Mouse (Mus musculus): Measurements from ENCODE around the gene Btbd9. TPM values are rescaled to one million over a fixed set of nuclear protein-coding genes. Genes with fewer than 3 reads are reported as not detected.
A peak's percentile ranks its signal among the peaks of the same experiment; 100 is the strongest.

Btbd9 gene
- total and polyA plus RNA-seq, 2 experiments from 2014 or later = 30.3 to 31.0 TPM

DNA sequence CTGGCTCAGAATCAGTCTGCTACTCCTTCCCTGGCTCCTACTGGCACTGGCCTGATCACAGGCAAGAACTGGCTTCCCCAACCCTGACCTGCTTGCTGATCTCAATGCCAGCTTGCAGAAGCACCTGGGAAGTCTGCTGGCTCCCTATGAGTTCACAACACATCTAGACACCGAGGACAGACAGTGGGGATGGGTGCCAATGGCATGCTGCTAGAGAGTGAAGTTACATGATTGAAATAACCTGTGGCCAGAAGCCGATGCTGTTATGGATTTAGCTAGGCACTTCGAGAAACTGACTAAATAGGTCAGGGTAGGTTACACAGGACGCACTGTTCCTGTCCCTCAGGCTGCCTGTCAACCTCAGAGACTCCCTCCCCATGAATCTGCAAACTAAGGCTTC lies 335.6 kb downstream of the Btbd9 start:
- ATAC-seq (ENCODE audit: insufficient read depth, low read depth) (no peak), DNase-seq (ENCODE audit: low spot score) (no peak)
- Histone ChIP-seq H3K4me2 (ENCODE audit: low read depth, low read length) (no peak overlapping the region), H3K4me3 (ENCODE audit: low read depth, low read length) (no peak overlapping the region), H3K4me1 (ENCODE audit: control insufficient read depth, insufficient read depth) (peaks cover 43% of the 10 kb centered on the region), H3K9ac (replicated peaks; ENCODE audit: low read depth, low read length) (no peak overlapping the region), H3K9me3 (replicated peaks; ENCODE audit: control insufficient read depth, low read length) (no peaks in the 10 kb centered on the region), H3K27me3 (ENCODE audit: control insufficient read depth, insufficient read depth, low read length) (no peaks in the 10 kb centered on the region), H3K27ac (ENCODE audit: low read depth) (0 out of 2 replicates have a peak overlapping the region, but pooled peaks have one; percentile 9), H3K36me3 (replicated peaks; ENCODE audit: control insufficient read depth, insufficient read depth, low read length) (no peaks in the 10 kb centered on the region)
- WGBS = 64% methylated on average over 4 of the region's 4 CpGs
- TF ChIP-seq CTCF (IDR thresholded peaks at IDR 0.05; ENCODE audit: low read depth) = no peak
- TF ChIP-seq EP300 (IDR thresholded peaks at IDR 0.05; ENCODE audit: low read depth) = no peak

- no peak overlapping the region for H3K4me3 ChIP-seq (ENCODE audit: low read depth, low read length)
- H3K36me3 ChIP-seq (replicated peaks; ENCODE audit: control insufficient read depth, insufficient read depth, low read length) = no peaks in the 10 kb centered on the region
- H3K9me3 ChIP-seq (replicated peaks; ENCODE audit: control insufficient read depth, low read length) = no peaks in the 10 kb centered on the region
- DNase-seq (ENCODE audit: low spot score) (no peak), ATAC-seq (ENCODE audit: insufficient read depth, low read depth) (no peak)
- H3K27ac ChIP-seq (ENCODE audit: low read depth) = no peak overlapping the region
- 59% methylated on average over 5 of the region's 5 CpGs for WGBS
- H3K27me3 ChIP-seq (ENCODE audit: control insufficient read depth, insufficient read depth, low read length) = no peaks in the 10 kb centered on the region
- H3K4me1 ChIP-seq (ENCODE audit: control insufficient read depth, insufficient read depth) = peaks cover 31% of the 10 kb centered on the region
- H3K4me2 ChIP-seq (ENCODE audit: low read depth, low read length) = no peak overlapping the region
- H3K9ac ChIP-seq (replicated peaks; ENCODE audit: low read depth, low read length) = no peak overlapping the region; the same call in 1 of the 2 replicates
- TF ChIP-seq CTCF (IDR thresholded peaks at IDR 0.05; ENCODE audit: low read depth) (no peak), EP300 (IDR thresholded peaks at IDR 0.05; ENCODE audit: low read depth) (no peak)
Measured at GRCm38 (mm10) chr17:30239458-30239857, 336.8 kb downstream of the Btbd9 start.

DNA sequence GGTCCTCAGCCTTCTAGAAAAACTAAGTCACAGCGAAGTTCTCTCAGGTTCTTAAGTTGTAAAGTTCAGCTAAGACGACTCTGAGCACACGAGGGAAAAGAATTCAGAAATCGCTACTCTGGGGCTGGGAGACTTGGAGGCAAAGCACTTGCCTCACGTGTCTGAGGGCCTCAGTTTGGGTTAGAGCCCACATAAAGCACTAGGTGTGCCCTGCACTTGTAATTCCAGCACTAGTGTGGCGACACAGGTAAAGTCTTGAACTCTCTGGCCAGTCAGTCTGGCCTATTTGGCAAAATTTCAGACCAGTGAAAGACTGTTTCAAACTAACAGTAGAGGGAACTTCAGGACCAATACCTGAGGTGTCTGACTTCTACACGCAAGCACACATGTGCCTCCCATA lies 338.7 kb downstream of the Btbd9 start:
- Histone ChIP-seq H3K4me3 (ENCODE audit: low read depth, low read length) (no peak overlapping the region), H3K27me3 (ENCODE audit: control insufficient read depth, insufficient read depth, low read length) (no peaks in the 10 kb centered on the region), H3K4me1 (ENCODE audit: control insufficient read depth, insufficient read depth) (peaks cover 21% of the 10 kb centered on the region), H3K9ac (replicated peaks; ENCODE audit: low read depth, low read length) (no peak overlapping the region), H3K27ac (ENCODE audit: low read depth) (no peak overlapping the region), H3K9me3 (replicated peaks; ENCODE audit: control insufficient read depth, low read length) (no peaks in the 10 kb centered on the region), H3K4me2 (ENCODE audit: low read depth, low read length) (no peak overlapping the region), H3K36me3 (replicated peaks; ENCODE audit: control insufficient read depth, insufficient read depth, low read length) (no peaks in the 10 kb centered on the region)
- no peak for ATAC-seq (ENCODE audit: insufficient read depth, low read depth)
- TF ChIP-seq CTCF (IDR thresholded peaks at IDR 0.05; ENCODE audit: low read depth) (no peak), EP300 (IDR thresholded peaks at IDR 0.05; ENCODE audit: low read depth) (no peak)
- DNase-seq (ENCODE audit: low spot score) = no peak
- WGBS = 90% methylated on average over 7 of the region's 7 CpGs

DNA sequence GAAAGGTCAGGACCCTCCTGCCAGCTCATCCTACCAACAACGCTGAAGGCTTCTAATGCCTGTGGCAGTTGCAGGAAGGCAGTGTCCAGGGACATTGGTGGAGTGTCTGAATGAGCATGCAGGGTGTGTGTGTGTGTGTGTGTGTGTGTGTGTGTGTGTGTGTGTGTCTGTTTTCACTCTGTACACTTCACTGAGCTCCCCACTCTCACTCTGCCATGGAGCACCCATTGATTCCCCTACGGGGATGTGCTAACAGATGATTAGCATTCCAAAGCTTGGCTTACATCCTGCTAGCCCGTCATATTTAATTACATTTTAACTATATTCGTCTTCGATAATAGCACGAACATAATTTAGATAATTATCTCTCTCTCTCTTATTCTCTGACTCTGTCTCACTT lies 339.7 kb downstream of the Btbd9 start:
- 82% methylated on average over 6 of the region's 6 CpGs for WGBS
- no peak overlapping the region for H3K9ac ChIP-seq (replicated peaks; ENCODE audit: low read depth, low read length)
- no peaks in the 10 kb centered on the region for H3K27me3 ChIP-seq (ENCODE audit: control insufficient read depth, insufficient read depth, low read length)
- no peaks in the 10 kb centered on the region for H3K36me3 ChIP-seq (replicated peaks; ENCODE audit: control insufficient read depth, insufficient read depth, low read length)
- no peak for TF ChIP-seq EP300 (IDR thresholded peaks at IDR 0.05; ENCODE audit: low read depth)
- no peak for TF ChIP-seq CTCF (IDR thresholded peaks at IDR 0.05; ENCODE audit: low read depth)
- DNase-seq (ENCODE audit: low spot score) (no peak), ATAC-seq (ENCODE audit: insufficient read depth, low read depth) (no peak)
- no peaks in the 10 kb centered on the region for H3K9me3 ChIP-seq (replicated peaks; ENCODE audit: control insufficient read depth, low read length)
- H3K4me1 ChIP-seq (ENCODE audit: control insufficient read depth, insufficient read depth) = peaks cover 21% of the 10 kb centered on the region
- no peak overlapping the region for H3K27ac ChIP-seq (ENCODE audit: low read depth)
- H3K4me3 ChIP-seq (ENCODE audit: low read depth, low read length) = no peak overlapping the region
- no peak overlapping the region for H3K4me2 ChIP-seq (ENCODE audit: low read depth, low read length)

GRCm38 (mm10) chr17:30235380-30235779 lies 340.9 kb downstream of the Btbd9 start:
- 22% methylated on average over 4 of the region's 4 CpGs for whole genome bisulfite sequencing
- Histone ChIP-seq H3K27ac (ENCODE audit: low read depth) (no peak overlapping the region), H3K4me1 (ENCODE audit: control insufficient read depth, insufficient read depth) (peaks cover 15% of the 10 kb centered on the region), H3K9me3 (replicated peaks; ENCODE audit: control insufficient read depth, low read length) (no peaks in the 10 kb centered on the region), H3K4me2 (ENCODE audit: low read depth, low read length) (no peak overlapping the region), H3K36me3 (replicated peaks; ENCODE audit: control insufficient read depth, insufficient read depth, low read length) (no peaks in the 10 kb centered on the region), H3K4me3 (ENCODE audit: low read depth, low read length) (no peak overlapping the region), H3K27me3 (ENCODE audit: control insufficient read depth, insufficient read depth, low read length) (no peaks in the 10 kb centered on the region), H3K9ac (replicated peaks; ENCODE audit: low read depth, low read length) (no peak overlapping the region)
- ATAC-seq (ENCODE audit: insufficient read depth, low read depth) = no peak
- TF ChIP-seq CTCF (IDR thresholded peaks at IDR 0.05; ENCODE audit: low read depth) (no peak), EP300 (IDR thresholded peaks at IDR 0.05; ENCODE audit: low read depth) (no peak)
- DNase-seq (ENCODE audit: low spot score) = no peak

GRCm38 (mm10) chr17:30232698-30233097 lies 343.6 kb downstream of the Btbd9 start:
- no peak for ATAC-seq (ENCODE audit: insufficient read depth, low read depth)
- WGBS = 68% methylated on average over 4 of the region's 4 CpGs
- no peaks in the 10 kb centered on the region for H3K4me1 ChIP-seq (ENCODE audit: control insufficient read depth, insufficient read depth)
- H3K4me3 ChIP-seq (ENCODE audit: low read depth, low read length) = no peak overlapping the region
- no peaks in the 10 kb centered on the region for H3K27me3 ChIP-seq (ENCODE audit: control insufficient read depth, insufficient read depth, low read length)
- no peak overlapping the region for H3K27ac ChIP-seq (ENCODE audit: low read depth)
- H3K9ac ChIP-seq (replicated peaks; ENCODE audit: low read depth, low read length) = no peak overlapping the region
- H3K36me3 ChIP-seq (replicated peaks; ENCODE audit: control insufficient read depth, insufficient read depth, low read length) = no peaks in the 10 kb centered on the region
- no peak overlapping the region for H3K4me2 ChIP-seq (ENCODE audit: low read depth, low read length)
- no peak for DNase-seq (ENCODE audit: low spot score)
- H3K9me3 ChIP-seq (replicated peaks; ENCODE audit: control insufficient read depth, low read length) = no peaks in the 10 kb centered on the region
- TF ChIP-seq EP300 (IDR thresholded peaks at IDR 0.05; ENCODE audit: low read depth) (no peak), CTCF (IDR thresholded peaks at IDR 0.05; ENCODE audit: low read depth) (peak; percentile 44)

All from heart, postnatal 0 days (tissue).